Mouse (Mus musculus) ovary, adult 2 months (tissue): ENCODE data around the gene Camp. TPM values are rescaled to one million over a fixed set of nuclear protein-coding genes. Genes with fewer than 3 reads are reported as not detected.

Experiments used
- polyA plus RNA-seq: library from polyadenylated mRNA; depleted of rRNA; stranded (reverse); fragments of >200 nt; gene quantifications from 2 replicates; pipeline ENCODE4 v1.2.3, GENCODE M21; 2012; rRNA removed

The Camp gene
- polyA plus RNA-seq = 0.23 and 1.0 TPM in 2 replicates

DNA sequence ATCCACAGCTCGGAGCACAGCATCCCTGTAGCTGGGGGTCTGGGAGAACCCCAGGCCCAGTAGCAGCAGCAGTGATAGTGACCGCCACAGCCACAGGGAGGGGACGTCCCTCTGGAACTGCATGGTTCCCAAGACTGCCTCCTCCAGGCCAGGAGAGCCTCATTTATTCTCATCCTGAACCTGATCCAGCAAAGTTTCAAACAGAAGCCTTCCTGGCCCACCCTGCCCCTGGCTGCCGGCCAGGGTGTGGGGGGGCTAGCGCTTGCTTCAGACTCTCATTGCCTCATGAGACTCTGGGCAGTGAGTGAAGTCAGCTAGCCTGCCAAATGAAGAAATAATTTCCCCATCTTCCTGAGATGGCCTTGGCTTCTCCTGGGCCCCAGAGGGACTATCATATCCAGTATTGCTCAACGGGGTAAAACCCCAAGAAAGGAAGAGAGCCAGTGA, at the start of gene Camp:
Gene Camp (minus strand): TSS at position 306 of the 447 bp plus-strand sequence.

DNA sequence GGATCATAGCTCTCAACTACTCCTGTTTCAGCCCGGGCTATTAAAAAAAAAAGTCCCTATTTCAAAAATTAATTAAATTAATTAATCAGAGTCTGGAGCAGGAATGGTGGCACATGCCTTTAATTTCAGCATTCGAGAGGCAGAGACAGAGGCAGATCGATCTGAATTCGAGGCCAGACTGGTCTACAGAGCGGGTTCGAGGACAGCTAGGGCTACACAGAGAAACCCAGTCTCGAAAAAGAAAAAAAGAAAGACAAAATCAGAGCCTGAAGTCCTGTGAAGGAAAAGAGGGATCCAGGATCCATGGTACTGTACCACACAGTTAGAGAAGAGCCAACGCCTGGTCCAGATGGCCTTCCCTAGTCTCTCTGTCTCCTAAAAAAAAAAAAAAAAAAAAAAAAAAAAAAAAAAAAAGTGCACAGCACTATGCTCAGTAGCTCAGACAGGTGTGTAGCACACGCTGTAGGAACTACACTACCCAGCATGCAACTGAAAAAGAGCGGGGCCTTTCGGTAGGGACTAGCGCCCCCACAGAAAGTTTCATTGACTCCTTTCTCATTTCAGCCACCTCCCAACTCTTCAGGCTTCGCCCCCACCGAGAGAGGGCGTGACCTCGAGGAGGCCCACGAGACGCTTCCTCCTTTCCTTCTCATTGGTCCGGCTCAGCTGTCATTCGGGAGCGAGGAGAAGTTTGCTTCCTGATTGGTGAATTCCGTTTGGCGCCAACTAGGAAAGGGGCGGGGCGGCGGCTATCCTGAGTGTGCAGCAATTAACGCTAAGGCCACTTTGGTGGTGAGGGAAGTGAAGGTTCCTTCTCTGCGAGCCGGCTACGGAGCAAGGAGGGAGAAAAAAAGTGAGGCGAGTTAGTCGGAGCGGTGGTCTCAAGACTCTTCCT, 25.6 kb upstream of the Camp start, which contains the start of gene Cdc25a:
Gene Cdc25a (plus strand): TSS at position 783 of the 895 bp plus-strand sequence.

DNA sequence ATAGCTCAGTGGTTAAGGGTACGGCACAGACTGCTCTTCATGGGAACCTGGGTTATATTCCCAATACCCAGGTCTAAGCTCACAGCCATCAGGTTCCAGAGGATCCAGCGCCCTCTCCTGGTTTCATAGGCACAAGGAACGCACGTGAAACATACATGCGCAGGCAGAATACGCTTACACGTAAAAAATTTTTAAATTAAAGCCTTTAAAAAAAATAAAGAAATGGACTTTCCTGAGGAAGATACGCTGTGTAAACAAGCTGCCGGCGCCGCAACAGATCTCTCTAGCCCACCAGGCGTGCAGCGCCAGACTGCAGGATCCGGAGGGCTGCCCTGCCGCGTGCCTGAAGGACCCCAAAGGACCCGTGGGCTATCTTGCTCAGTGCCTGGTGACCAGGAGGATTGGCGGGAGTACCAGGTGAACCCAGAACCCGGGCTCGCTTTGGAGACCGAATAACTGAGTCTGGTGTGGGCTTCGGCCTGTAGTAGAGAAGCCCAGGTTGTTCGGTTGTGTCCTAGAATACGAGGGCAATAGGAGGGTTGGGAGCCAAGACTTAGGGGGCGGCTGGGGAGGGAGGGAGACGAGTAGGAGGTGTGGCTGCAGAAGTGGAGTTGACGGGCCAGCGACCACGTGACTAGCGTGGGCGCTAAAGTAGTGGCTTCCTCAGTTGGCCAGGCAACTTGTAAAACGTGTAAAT, 16.9 kb downstream of the Camp start, which contains the start of gene Nme6:
Gene Nme6 (plus strand): TSS at position 359 of the 697 bp plus-strand sequence.

DNA sequence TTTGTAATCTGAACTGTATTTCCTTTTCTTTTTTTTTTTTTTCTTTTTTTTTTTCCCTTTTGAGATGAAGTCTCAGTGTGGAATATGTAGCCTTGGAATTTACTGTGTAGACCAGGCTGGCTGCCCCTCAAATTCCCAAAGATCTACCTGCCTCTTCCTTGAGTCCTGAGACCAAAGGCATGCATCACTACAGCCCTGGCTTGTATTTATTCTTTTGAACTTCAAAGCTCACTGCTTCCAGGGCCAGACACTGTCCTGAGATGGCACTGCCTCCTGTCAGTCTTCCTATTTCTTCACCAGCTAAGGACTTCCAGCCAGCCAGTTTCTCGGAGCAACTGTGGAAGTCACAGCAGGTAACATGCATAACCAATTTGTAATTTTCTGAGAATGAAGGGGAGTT, 37.4 kb downstream of the Camp start, which contains the start of gene Spink8:
Gene Spink8 (plus strand): TSS at position 301 of the 400 bp plus-strand sequence.

Other genes starting within 250 kb of the Camp start
- 4.2 and 5.9 TPM in 2 replicates for gene Fbxw24, start 223.6 kb downstream of the Camp start, polyA plus RNA-seq
- gene Fbxw25, start 185.0 kb downstream of the Camp start, polyA plus RNA-seq = 0.32 and 0.43 TPM in 2 replicates
- gene Fbxw18, start 146.9 kb downstream of the Camp start, polyA plus RNA-seq = 2.4 and 4.7 TPM in 2 replicates
- gene Fbxw26, start 103.5 kb downstream of the Camp start, polyA plus RNA-seq = 0.69 and 1.5 TPM in 2 replicates
- gene Fbxw27, start 58.9 kb downstream of the Camp start, polyA plus RNA-seq = 1.5 and 2.6 TPM in 2 replicates
- 0.38 and 1.4 TPM in 2 replicates for gene Spink8, start 37.3 kb downstream of the Camp start, polyA plus RNA-seq
- gene Nme6, start 16.9 kb downstream of the Camp start, polyA plus RNA-seq = 21.7 and 27.7 TPM in 2 replicates
- gene Cdc25a, start 26.0 kb upstream of the Camp start, polyA plus RNA-seq = 10.6 and 19.1 TPM in 2 replicates
- 236 and 240 TPM in 2 replicates for gene Map4, start 81.8 kb upstream of the Camp start, polyA plus RNA-seq